Mouse (Mus musculus) intestine, embryonic 16.5 days (tissue): Measurements from ENCODE around the gene Drap1. TPM values are rescaled to one million over a fixed set of nuclear protein-coding genes. Genes with fewer than 3 reads are reported as not detected.

Source experiments
- ATAC-seq: fragments of 200-750 bp; cut with Nextera tagmentation; 2 replicates; pipeline ENCODE4 v1.8.0; 2017; ENCODE audit warnings: moderate TSS enrichment, moderate library complexity
- H3K27ac ChIP-seq: fragments of 300-500 bp; sonication (generic); 2 replicates; pipeline ENCODE4 v1.5.1; 2014; ENCODE audit warnings: mild to moderate bottlenecking, low read length
- H3K27me3 ChIP-seq: fragments of 300-500 bp; sonication (generic); replicated peaks from 2 replicates; pipeline ENCODE4 v1.6.1; 2014; ENCODE audit warnings: low read length, control low read depth, mixed read lengths; ENCODE audit not compliant: control insufficient read depth, insufficient read depth
- H3K36me3 ChIP-seq: fragments of 300-500 bp; sonication (generic); 2 replicates; pipeline ENCODE4 v1.6.1; 2014; ENCODE audit warnings: low read length, control low read depth; ENCODE audit not compliant: control insufficient read depth, insufficient read depth
- H3K4me1 ChIP-seq: fragments of 300-500 bp; sonication (generic); 2 replicates; pipeline ENCODE4 v1.6.1; 2014; ENCODE audit warnings: low read length, control low read depth, mixed read lengths; ENCODE audit not compliant: control insufficient read depth, insufficient read depth
- H3K4me2 ChIP-seq: fragments of 300-500 bp; sonication (generic); 2 replicates; pipeline ENCODE4 v1.6.1; 2014; ENCODE audit warnings: low read depth, low read length, control low read depth
- H3K4me3 ChIP-seq: fragments of 300-500 bp; sonication (generic); 2 replicates; pipeline ENCODE4 v1.5.1; 2014; ENCODE audit warnings: mild to moderate bottlenecking, low read length
- H3K9ac ChIP-seq: fragments of 300-500 bp; sonication (generic); 2 replicates; pipeline ENCODE4 v1.6.1; 2014; ENCODE audit warnings: low read depth, low read length
- H3K9me3 ChIP-seq: fragments of 300-500 bp; sonication (generic); 2 replicates; pipeline ENCODE4 v1.6.1; 2016; ENCODE audit warnings: low read length, control low read depth; ENCODE audit not compliant: control insufficient read depth
- WGBS: fragments of 180-500 bp; shearing (Covaris S2); extraction: QIAGEN DNeasy Blood & Tissue Kit; methylation state at CpG from one replicate; pipeline ENCODE4 v1.1.7; 2014; 5-methylcytosine and 5-hydroxymethylcytosine counted together
- polyA plus RNA-seq: library from polyadenylated mRNA; unstranded; fragments of >200 nt; fragmentation: Nextera tagmentation; extraction: Ambion mirVana; gene quantifications from 2 replicates; pipeline ENCODE4 v1.2.1, GENCODE M21; 2015

The Drap1 gene
- polyA plus RNA-seq, 1 experiment from 2014 or later: 180 TPM

DNA sequence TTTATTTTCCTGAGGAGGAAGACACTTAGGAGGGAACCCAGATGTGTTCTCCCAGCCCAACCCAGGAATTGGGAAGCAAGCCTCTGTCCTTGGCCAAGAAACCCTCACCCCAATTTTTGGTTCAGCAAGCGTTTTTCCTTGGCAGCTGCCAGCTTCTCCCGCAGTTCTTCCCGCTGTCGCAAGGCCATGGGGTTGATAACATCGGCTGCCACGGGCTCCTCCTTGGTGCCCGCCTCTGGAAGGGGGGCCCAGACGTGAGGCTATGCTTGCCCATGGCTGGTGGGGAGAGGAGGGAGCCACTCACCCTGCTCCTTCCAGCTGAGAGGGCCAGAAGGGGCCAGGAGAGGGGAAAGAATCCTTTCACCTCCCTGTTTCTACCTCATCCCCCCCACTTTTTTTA is 40.1 kb downstream of the Drap1 start:
- Histone ChIP-seq H3K36me3 (peaks cover 34% of the 10 kb centered on the region), H3K27me3 (no peaks in the 10 kb centered on the region), H3K9me3 (no peaks in the 10 kb centered on the region), H3K9ac (no peak overlapping the region), H3K4me1 (peaks cover 15% of the 10 kb centered on the region), H3K4me2 (no peak overlapping the region), H3K27ac (no peak overlapping the region), H3K4me3 (no peak overlapping the region)
- WGBS: 93% methylated on average over 8 of the region's 8 CpGs
- no peak for ATAC-seq

GRCm38 (mm10) chr19:5383326-5383725 is 41.5 kb downstream of the Drap1 start:
- Histone ChIP-seq H3K27me3 (no peaks in the 10 kb centered on the region), H3K4me2 (no peak overlapping the region), H3K4me1 (peaks cover 15% of the 10 kb centered on the region), H3K36me3 (peaks cover 40% of the 10 kb centered on the region), H3K9ac (no peak overlapping the region), H3K9me3 (no peaks in the 10 kb centered on the region), H3K4me3 (no peak overlapping the region), H3K27ac (no peak overlapping the region)
- ATAC-seq: no peak
- WGBS: 93% methylated on average over 12 of the region's 12 CpGs

- Histone ChIP-seq H3K4me1 (no peaks in the 10 kb centered on the region), H3K4me2 (no peak overlapping the region), H3K27ac (no peak overlapping the region), H3K36me3 (peaks cover 24% of the 10 kb centered on the region), H3K27me3 (no peaks in the 10 kb centered on the region), H3K9ac (no peak overlapping the region), H3K4me3 (no peak overlapping the region), H3K9me3 (no peaks in the 10 kb centered on the region)
- no peak for ATAC-seq
- 85% methylated on average over 1 of the region's 1 CpGs for WGBS
These were observed 47.3 kb downstream of the Drap1 start for GRCm38 (mm10) chr19:5377446-5377845.

DNA sequence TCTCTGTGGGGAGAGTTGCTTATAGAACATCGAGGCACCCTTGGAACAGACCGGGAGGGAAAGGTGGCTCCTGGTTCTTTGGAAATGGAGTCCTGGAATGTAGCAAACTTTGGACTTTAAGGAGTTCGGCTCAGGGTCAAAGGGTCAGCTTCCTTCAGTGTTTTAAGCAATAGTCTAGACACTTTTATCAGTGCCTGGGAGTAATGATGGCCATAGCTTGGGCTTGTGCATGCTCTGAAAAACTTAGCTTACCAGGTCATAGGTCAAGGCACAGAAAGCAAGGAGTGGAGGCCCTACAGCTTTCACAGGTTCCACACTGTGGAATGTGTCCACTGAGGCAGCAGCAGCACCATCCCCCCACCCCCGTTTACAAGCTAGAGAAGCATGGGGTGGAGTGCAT is 50.0 kb downstream of the Drap1 start:
- peak overlapping the region; percentile 87 for H3K27ac ChIP-seq
- WGBS: 56% methylated on average over 4 of the region's 4 CpGs
- no peaks in the 10 kb centered on the region for H3K9me3 ChIP-seq
- H3K4me1 ChIP-seq: no peaks in the 10 kb centered on the region
- no peak overlapping the region for H3K4me3 ChIP-seq
- peaks cover 21% of the 10 kb centered on the region for H3K36me3 ChIP-seq
- H3K9ac ChIP-seq: no peak overlapping the region
- no peaks in the 10 kb centered on the region for H3K27me3 ChIP-seq
- H3K4me2 ChIP-seq: no peak overlapping the region
- peak; percentile 66 for ATAC-seq

GRCm38 (mm10) chr19:5374177-5374576 is 50.6 kb downstream of the Drap1 start:
- Histone ChIP-seq H3K9me3 (no peaks in the 10 kb centered on the region), H3K4me1 (no peaks in the 10 kb centered on the region), H3K36me3 (peaks cover 19% of the 10 kb centered on the region), H3K4me3 (no peak overlapping the region), H3K9ac (no peak overlapping the region), H3K27me3 (no peaks in the 10 kb centered on the region), H3K27ac (peak overlapping the region; percentile 87), H3K4me2 (no peak overlapping the region)
- 73% methylated on average over 4 of the region's 4 CpGs for WGBS
- peak; percentile 89 for ATAC-seq

Other genes starting within 250 kb of the Drap1 start
- 11.4 and 13.8 TPM in 2 replicates for gene Pacs1, start 151.9 kb downstream of the Drap1 start, polyA plus RNA-seq
- gene Sf3b2, start 129.5 kb downstream of the Drap1 start, polyA plus RNA-seq: 265 and 280 TPM in 2 replicates
- 1.5 and 1.9 TPM in 2 replicates for gene Gal3st3, start 126.6 kb downstream of the Drap1 start, polyA plus RNA-seq
- gene Catsper1, start 89.2 kb downstream of the Drap1 start, polyA plus RNA-seq: not detected in 2 replicates
- 33.1 and 50.6 TPM in 2 replicates for gene Cst6, start 75.4 kb downstream of the Drap1 start, polyA plus RNA-seq
- 60.1 and 62.7 TPM in 2 replicates for gene Eif1ad, start 58.2 kb downstream of the Drap1 start, polyA plus RNA-seq
- gene Banf1, start 57.8 kb downstream of the Drap1 start, polyA plus RNA-seq: 421 and 489 TPM in 2 replicates
- gene Sart1, start 36.3 kb downstream of the Drap1 start, polyA plus RNA-seq: 60.2 and 65.6 TPM in 2 replicates
- gene Tsga10ip, start 22.5 kb downstream of the Drap1 start, polyA plus RNA-seq: 5.9 and 6.3 TPM in 2 replicates
- gene AI837181, start 165 bp upstream of the Drap1 start, polyA plus RNA-seq: 10.2 and 16.8 TPM in 2 replicates
- not detected in 2 replicates for gene Fosl1, start 22.6 kb upstream of the Drap1 start, polyA plus RNA-seq
- 5.0 and 5.4 TPM in 2 replicates for gene Ccdc85b, start 32.9 kb upstream of the Drap1 start, polyA plus RNA-seq
- 102 and 106 TPM in 2 replicates for gene Fibp, start 35.6 kb upstream of the Drap1 start, polyA plus RNA-seq
- gene Ctsw, start 43.5 kb upstream of the Drap1 start, polyA plus RNA-seq: 1.7 and 2.8 TPM in 2 replicates
- gene Efemp2, start 49.0 kb upstream of the Drap1 start, polyA plus RNA-seq: 106 and 112 TPM in 2 replicates
- gene Mus81, start 63.4 kb upstream of the Drap1 start, polyA plus RNA-seq: 32.7 and 36.5 TPM in 2 replicates
- gene Cfl1, start 65.5 kb upstream of the Drap1 start, polyA plus RNA-seq: 2,274 and 2,378 TPM in 2 replicates
- gene 1700020D05Rik, start 78.8 kb upstream of the Drap1 start, polyA plus RNA-seq: not detected in 2 replicates
- gene Snx32, start 85.6 kb upstream of the Drap1 start, polyA plus RNA-seq: 6.9 and 7.4 TPM in 2 replicates
- gene Ovol1, start 135.7 kb upstream of the Drap1 start, polyA plus RNA-seq: 24.4 and 25.6 TPM in 2 replicates
- 10.3 and 10.8 TPM in 2 replicates for gene Ap5b1, start 143.0 kb upstream of the Drap1 start, polyA plus RNA-seq
- gene Rnaseh2c, start 176.9 kb upstream of the Drap1 start, polyA plus RNA-seq: 111 and 131 TPM in 2 replicates
- gene Kat5, start 185.3 kb upstream of the Drap1 start, polyA plus RNA-seq: 40.2 and 40.9 TPM in 2 replicates
- 43.2 and 43.9 TPM in 2 replicates for gene Rela, start 212.5 kb upstream of the Drap1 start, polyA plus RNA-seq
- 15.8 and 20.8 TPM in 2 replicates for gene Sipa1, start 238.7 kb upstream of the Drap1 start, polyA plus RNA-seq